Mouse (Mus musculus) heart, embryonic 13.5 days (tissue): Measurements from ENCODE around the gene Abca4. TPM values are rescaled to one million over a fixed set of nuclear protein-coding genes. Genes with fewer than 3 reads are reported as not detected.
A peak's percentile ranks its signal among the peaks of the same experiment; 100 is the strongest.

ENCODE experiments used
- ATAC-seq: fragments of 200-750 bp; cut with Nextera tagmentation; 2 replicates; pipeline ENCODE4 v1.8.0; 2017; ENCODE audit warnings: moderate TSS enrichment; ENCODE audit not compliant: insufficient number of reproducible peaks, low FRiP score, low TSS enrichment; ENCODE audit errors: extremely low read depth
- H3K27ac ChIP-seq: fragments of 300-500 bp; sonication (generic); replicated peaks from 2 replicates; pipeline ENCODE4 v1.5.1; 2015; ENCODE audit warnings: moderate library complexity, mild to moderate bottlenecking, inconsistent platforms
- H3K27me3 ChIP-seq: fragments of 300-500 bp; sonication (generic); replicated peaks from 2 replicates; pipeline ENCODE4 v1.6.1; 2015; ENCODE audit warnings: mild to moderate bottlenecking, inconsistent platforms
- H3K36me3 ChIP-seq: fragments of 300-500 bp; sonication (generic); 2 replicates; pipeline ENCODE4 v1.6.1; 2015; ENCODE audit warnings: mild to moderate bottlenecking, inconsistent platforms
- H3K4me1 ChIP-seq: fragments of 300-500 bp; sonication (generic); 2 replicates; pipeline ENCODE4 v1.6.1; 2015; ENCODE audit warnings: inconsistent platforms
- H3K4me2 ChIP-seq: fragments of 300-500 bp; sonication (generic); 2 replicates; pipeline ENCODE4 v1.6.1; 2015; ENCODE audit warnings: inconsistent platforms, mild to moderate bottlenecking, moderate library complexity
- H3K4me3 ChIP-seq: fragments of 300-500 bp; sonication (generic); 2 replicates; pipeline ENCODE4 v1.5.1; 2015; ENCODE audit warnings: moderate library complexity, mild to moderate bottlenecking, inconsistent platforms
- H3K9ac ChIP-seq: fragments of 300-500 bp; sonication (generic); 2 replicates; pipeline ENCODE4 v1.6.1; 2015; ENCODE audit warnings: inconsistent platforms, mild to moderate bottlenecking, moderate library complexity
- H3K9me3 ChIP-seq: fragments of 300-500 bp; sonication (generic); 2 replicates; pipeline ENCODE4 v1.6.1; 2016; ENCODE audit warnings: inconsistent platforms
- WGBS: fragments of 180-500 bp; shearing (Covaris S2); methylation state at CpG from one replicate; pipeline ENCODE4 v1.1.7; 2015; ENCODE audit warnings: mixed read lengths; 5-methylcytosine and 5-hydroxymethylcytosine counted together
- polyA plus RNA-seq: library from polyadenylated mRNA; unstranded; fragments of >200 nt; fragmentation: Nextera tagmentation; extraction: Ambion mirVana; gene quantifications from 2 replicates; pipeline ENCODE4 v1.2.1, GENCODE M21; 2015

Gene Abca4
- polyA plus RNA-seq, 1 experiment from 2014 or later = 2.4 TPM

DNA sequence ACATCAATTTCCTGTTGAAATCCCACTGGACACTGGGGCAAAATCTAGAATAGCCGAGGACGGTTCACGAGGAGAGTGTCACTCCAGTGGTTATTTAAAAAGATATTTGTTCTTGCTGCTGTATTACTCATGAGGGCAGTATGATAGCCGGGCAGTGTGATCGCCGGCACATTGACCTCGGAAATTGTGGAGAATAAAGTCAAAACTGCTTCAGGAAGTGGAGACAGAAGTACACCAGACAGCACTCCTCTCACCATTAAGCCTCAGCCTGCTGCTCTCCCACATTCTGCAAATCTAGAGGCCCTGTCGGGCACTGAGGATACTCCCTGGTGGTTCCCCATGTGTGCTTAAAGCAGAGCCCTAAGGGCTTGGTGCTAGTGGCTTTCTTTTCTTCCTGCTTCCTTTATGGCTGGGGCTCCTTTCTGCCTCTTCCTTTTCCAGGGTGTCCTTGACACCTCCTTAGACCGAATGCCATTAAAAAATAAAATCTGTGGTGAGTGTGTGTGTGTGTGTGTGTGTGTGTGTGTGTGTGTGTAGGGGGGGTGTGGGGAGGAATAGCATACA is 74.5 kb downstream of the Abca4 start:
- Histone ChIP-seq H3K27ac (peak overlapping the region; percentile 49), H3K27me3 (no peaks in the 10 kb centered on the region), H3K36me3 (no peaks in the 10 kb centered on the region), H3K4me1 (peaks cover 35% of the 10 kb centered on the region), H3K9me3 (no peaks in the 10 kb centered on the region), H3K4me2 (no peak overlapping the region), H3K4me3 (no peak overlapping the region), H3K9ac (no peak overlapping the region)
- no peak for ATAC-seq
- WGBS = 54% methylated on average over 9 of the region's 9 CpGs

- 71% methylated on average over 7 of the region's 7 CpGs for WGBS
Measured at GRCm38 (mm10) chr3:122119733-122120132, 75.5 kb downstream of the Abca4 start.

GRCm38 (mm10) chr3:122120217-122120616 is 76.0 kb downstream of the Abca4 start:
- Histone ChIP-seq H3K27ac (peak overlapping the region; percentile 49), H3K9ac (no peak overlapping the region), H3K9me3 (no peaks in the 10 kb centered on the region), H3K4me2 (no peak overlapping the region), H3K27me3 (no peaks in the 10 kb centered on the region), H3K4me1 (peaks cover 39% of the 10 kb centered on the region), H3K36me3 (no peaks in the 10 kb centered on the region), H3K4me3 (no peak overlapping the region)
- WGBS = 72% methylated on average over 7 of the region's 7 CpGs
- ATAC-seq = no peak

More at GRCm38 (mm10) chr3:122119733-122120132, 75.5 kb downstream of the Abca4 start:
- H3K36me3 ChIP-seq = no peaks in the 10 kb centered on the region
- H3K4me3 ChIP-seq = no peak overlapping the region
- H3K9me3 ChIP-seq = no peaks in the 10 kb centered on the region
- no peak for ATAC-seq
- no peak overlapping the region for H3K9ac ChIP-seq
- H3K4me2 ChIP-seq = no peak overlapping the region
- peaks cover 35% of the 10 kb centered on the region for H3K4me1 ChIP-seq
- H3K27ac ChIP-seq = peak overlapping the region; percentile 49
- H3K27me3 ChIP-seq = no peaks in the 10 kb centered on the region

DNA sequence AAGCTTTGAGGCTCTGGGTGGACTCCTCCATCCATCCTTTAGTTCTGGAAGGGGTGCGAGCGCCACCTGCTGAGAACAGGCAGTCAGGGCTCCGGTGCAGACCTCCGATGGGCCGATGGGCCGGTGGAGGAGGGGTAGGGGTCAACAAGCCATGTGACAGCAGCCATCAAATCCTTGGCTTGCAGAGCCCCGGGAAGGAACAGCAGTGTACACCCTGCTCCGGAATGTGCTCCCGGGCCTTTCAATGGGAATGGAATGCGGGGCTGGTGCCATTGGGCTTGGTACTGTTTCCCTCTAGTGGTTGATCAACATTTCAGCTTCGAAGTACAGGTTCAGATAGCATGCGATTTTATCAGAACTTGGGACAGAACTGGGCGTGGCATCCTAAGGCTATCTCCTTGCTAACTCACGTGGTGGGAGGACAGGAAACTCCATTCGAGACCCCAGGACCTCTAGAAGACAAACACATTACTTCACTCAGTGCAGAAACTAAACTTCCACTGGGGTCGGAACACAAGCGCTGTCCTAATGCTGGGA is 78.0 kb downstream of the Abca4 start:
- WGBS = 5% methylated on average over 17 of the region's 17 CpGs
- Histone ChIP-seq H3K36me3 (no peaks in the 10 kb centered on the region), H3K9ac (peak overlapping the region; percentile 70), H3K27ac (peak overlapping the region; percentile 71), H3K9me3 (no peaks in the 10 kb centered on the region), H3K27me3 (no peaks in the 10 kb centered on the region), H3K4me2 (peak overlapping the region; percentile 66), H3K4me1 (peaks cover 41% of the 10 kb centered on the region), H3K4me3 (peak overlapping the region; percentile 43)
- peak; percentile 79 for ATAC-seq

GRCm38 (mm10) chr3:122122838-122123237 is 78.6 kb downstream of the Abca4 start:
- H3K4me3 ChIP-seq = peak overlapping the region; percentile 43; the same call in 1 of the 2 replicates

GRCm38 (mm10) chr3:122128999-122129493 is 84.8 kb downstream of the Abca4 start:
- peaks cover 73% of the 10 kb centered on the region for H3K4me1 ChIP-seq
- H3K9ac ChIP-seq = no peak overlapping the region
- no peak for ATAC-seq
- 0 out of 2 replicates have a peak overlapping the region, but pooled peaks have one; percentile 5 for H3K4me2 ChIP-seq
- H3K36me3 ChIP-seq = no peaks in the 10 kb centered on the region
- no peaks in the 10 kb centered on the region; the same call in 1 of the 2 replicates for H3K27me3 ChIP-seq
- H3K4me3 ChIP-seq = no peak overlapping the region
- H3K9me3 ChIP-seq = no peaks in the 10 kb centered on the region
- 21% methylated on average over 17 of the region's 17 CpGs for WGBS
- H3K27ac ChIP-seq = no peak overlapping the region

More at GRCm38 (mm10) chr3:122122838-122123237, 78.6 kb downstream of the Abca4 start:
- peak overlapping the region; percentile 66 for H3K4me2 ChIP-seq
- ATAC-seq = no peak
- WGBS = 84% methylated on average over 8 of the region's 8 CpGs
- no peaks in the 10 kb centered on the region for H3K9me3 ChIP-seq
- H3K27ac ChIP-seq = peak overlapping the region; percentile 71
- no peaks in the 10 kb centered on the region for H3K36me3 ChIP-seq
- peaks cover 38% of the 10 kb centered on the region for H3K4me1 ChIP-seq
- H3K9ac ChIP-seq = peak overlapping the region; percentile 70; the same call in 1 of the 2 replicates
- no peaks in the 10 kb centered on the region; the same call in 1 of the 2 replicates for H3K27me3 ChIP-seq

- H3K4me2 ChIP-seq = no peak overlapping the region
- peak; percentile 63; the same call in 1 of the 2 replicates for ATAC-seq
- peaks cover 74% of the 10 kb centered on the region for H3K4me1 ChIP-seq
Measured at GRCm38 (mm10) chr3:122130771-122131170, 86.5 kb downstream of the Abca4 start.

GRCm38 (mm10) chr3:122131633-122132032 is 87.4 kb downstream of the Abca4 start:
- H3K27me3 ChIP-seq = peaks cover 3% of the 10 kb centered on the region; the same call in 1 of the 2 replicates
- H3K4me2 ChIP-seq = peak overlapping the region; percentile 30
- H3K9me3 ChIP-seq = no peaks in the 10 kb centered on the region
- no peaks in the 10 kb centered on the region for H3K36me3 ChIP-seq
- peak overlapping the region; percentile 92 for H3K27ac ChIP-seq
- no peak overlapping the region for H3K4me3 ChIP-seq
- ATAC-seq = no peak
- peaks cover 74% of the 10 kb centered on the region for H3K4me1 ChIP-seq
- H3K9ac ChIP-seq = no peak overlapping the region
- WGBS = 7% methylated on average over 3 of the region's 3 CpGs

More at GRCm38 (mm10) chr3:122130771-122131170, 86.5 kb downstream of the Abca4 start:
- Histone ChIP-seq H3K36me3 (no peaks in the 10 kb centered on the region), H3K4me3 (no peak overlapping the region), H3K27me3 (no peaks in the 10 kb centered on the region; the same call in 1 of the 2 replicates), H3K27ac (peak overlapping the region; percentile 92), H3K9me3 (no peaks in the 10 kb centered on the region), H3K9ac (no peak overlapping the region)
- WGBS = 10% methylated on average over 4 of the region's 4 CpGs

DNA sequence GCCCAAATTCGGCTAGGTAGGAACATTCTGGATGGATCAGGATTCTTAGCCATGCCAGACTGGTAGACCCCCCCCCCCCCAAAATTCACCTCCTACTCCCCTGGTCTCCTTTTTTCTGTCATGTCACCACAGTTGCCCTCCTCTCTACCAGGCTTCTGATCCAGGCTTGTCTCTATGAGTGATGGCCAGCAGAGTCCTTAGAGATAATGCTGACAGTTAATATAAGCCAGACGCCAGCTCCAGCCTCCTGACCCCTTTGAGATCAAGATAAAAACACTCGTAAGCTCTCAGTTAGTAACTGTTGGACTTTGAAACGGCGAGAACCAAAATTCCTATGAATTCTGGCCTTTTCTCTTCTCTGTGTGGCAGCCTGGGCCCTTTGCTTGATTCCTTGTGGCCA is 89.0 kb downstream of the Abca4 start:
- WGBS = 10% methylated on average over 5 of the region's 5 CpGs
- no peak for ATAC-seq
- Histone ChIP-seq H3K9ac (peak overlapping the region; percentile 33), H3K4me1 (peaks cover 68% of the 10 kb centered on the region), H3K27ac (peak overlapping the region; percentile 92), H3K9me3 (no peaks in the 10 kb centered on the region), H3K4me2 (peak overlapping the region; percentile 45), H3K4me3 (no peak overlapping the region), H3K36me3 (no peaks in the 10 kb centered on the region), H3K27me3 (peaks cover 15% of the 10 kb centered on the region)

- Histone ChIP-seq H3K4me2 (peak overlapping the region; percentile 45), H3K4me3 (no peak overlapping the region), H3K27me3 (peaks cover 18% of the 10 kb centered on the region), H3K27ac (peak overlapping the region; percentile 92), H3K36me3 (no peaks in the 10 kb centered on the region), H3K9ac (no peak overlapping the region), H3K4me1 (peaks cover 62% of the 10 kb centered on the region), H3K9me3 (no peaks in the 10 kb centered on the region)
- ATAC-seq = no peak
- 19% methylated on average over 6 of the region's 6 CpGs for WGBS
Measured at GRCm38 (mm10) chr3:122133840-122134239, 89.6 kb downstream of the Abca4 start.

GRCm38 (mm10) chr3:122140589-122141400 is 96.6 kb downstream of the Abca4 start:
- peaks cover 31% of the 10 kb centered on the region for H3K4me1 ChIP-seq
- H3K9me3 ChIP-seq = no peaks in the 10 kb centered on the region
- WGBS = 61% methylated on average over 18 of the region's 18 CpGs
- H3K4me3 ChIP-seq = no peak overlapping the region
- ATAC-seq = no peak
- peaks cover 47% of the 10 kb centered on the region for H3K27me3 ChIP-seq
- no peak overlapping the region for H3K4me2 ChIP-seq
- no peak overlapping the region for H3K27ac ChIP-seq
- H3K9ac ChIP-seq = no peak overlapping the region
- no peaks in the 10 kb centered on the region for H3K36me3 ChIP-seq
